Mouse (Mus musculus): Measurements from ENCODE around the gene Mrpl37. TPM values are rescaled to one million over a fixed set of nuclear protein-coding genes. Genes with fewer than 3 reads are reported as not detected.

Mrpl37 gene
- total and polyA plus RNA-seq, 2 experiments from 2014 or later = 59.2 to 79.7 TPM

DNA sequence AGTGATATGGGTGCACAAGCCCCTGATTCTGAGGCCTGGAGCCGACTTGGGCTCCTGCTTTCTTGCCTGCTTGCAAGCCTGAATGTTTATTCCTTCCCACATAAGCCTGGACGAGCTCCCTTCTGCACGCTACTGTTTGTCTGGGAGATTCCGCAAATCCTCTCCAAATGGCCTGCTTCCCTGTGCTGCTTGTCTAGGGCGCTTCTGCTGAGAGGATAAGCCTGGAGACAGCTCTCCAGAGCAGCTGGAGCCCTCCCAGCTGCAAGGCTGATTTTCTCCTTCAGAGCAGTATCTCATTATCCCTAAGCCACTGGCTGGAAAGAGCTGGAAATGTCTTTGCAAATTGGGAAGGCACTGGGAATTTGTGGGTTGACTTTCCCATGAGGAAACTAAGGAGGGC is 8.8 kb upstream of the Mrpl37 start:
- Histone ChIP-seq H3K36me3 (ENCODE audit: insufficient read depth, low read length) (no peaks in the 10 kb centered on the region), H3K4me2 (ENCODE audit: low read depth, low read length) (no peak overlapping the region), H3K4me3 (ENCODE audit: low read length) (no peak overlapping the region), H3K9me3 (ENCODE audit: low read length) (no peaks in the 10 kb centered on the region), H3K9ac (replicated peaks; ENCODE audit: low read length) (no peak overlapping the region), H3K27me3 (ENCODE audit: insufficient read depth, low read length) (no peaks in the 10 kb centered on the region), H3K27ac (no peak overlapping the region), H3K4me1 (ENCODE audit: insufficient read depth, low read length) (no peaks in the 10 kb centered on the region)
- DNase-seq (ENCODE audit: low spot score) (peak; percentile 30), ATAC-seq (no peak)
- no peak for TF ChIP-seq CTCF (IDR thresholded peaks at IDR 0.05; ENCODE audit: low read depth)
- 67% methylated on average over 5 of the region's 5 CpGs for WGBS

DNA sequence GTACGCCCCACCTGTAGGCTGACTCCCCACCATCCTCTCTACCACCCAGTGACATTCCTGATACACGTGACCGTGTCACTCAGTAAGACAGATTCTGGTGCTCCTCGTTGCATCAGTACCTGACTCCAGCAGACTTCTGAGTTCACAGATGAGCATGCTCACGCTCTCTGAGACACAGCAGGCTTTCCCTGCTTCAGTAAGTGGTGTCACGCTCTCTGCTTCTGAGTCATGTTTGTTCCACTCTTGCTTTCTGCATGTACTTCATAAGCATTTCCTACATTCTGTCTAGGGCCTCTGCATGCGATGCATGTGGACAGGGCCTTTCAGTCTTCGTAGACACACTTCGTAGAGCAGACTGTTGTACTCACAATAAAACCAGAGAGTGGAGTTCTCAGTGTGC is 5.7 kb upstream of the Mrpl37 start:
- 77% methylated on average over 9 of the region's 9 CpGs for WGBS
- H3K4me1 ChIP-seq (ENCODE audit: insufficient read depth, low read length) = no peaks in the 10 kb centered on the region
- H3K4me2 ChIP-seq (ENCODE audit: low read depth, low read length) = no peak overlapping the region
- H3K27ac ChIP-seq = no peak overlapping the region
- TF ChIP-seq CTCF (IDR thresholded peaks at IDR 0.05; ENCODE audit: low read depth) = no peak
- H3K36me3 ChIP-seq (ENCODE audit: insufficient read depth, low read length) = no peaks in the 10 kb centered on the region
- DNase-seq (ENCODE audit: low spot score) (no peak), ATAC-seq (no peak)
- H3K9ac ChIP-seq (replicated peaks; ENCODE audit: low read length) = no peak overlapping the region
- H3K27me3 ChIP-seq (ENCODE audit: insufficient read depth, low read length) = no peaks in the 10 kb centered on the region
- H3K4me3 ChIP-seq (ENCODE audit: low read length) = no peak overlapping the region
- H3K9me3 ChIP-seq (ENCODE audit: low read length) = no peaks in the 10 kb centered on the region

DNA sequence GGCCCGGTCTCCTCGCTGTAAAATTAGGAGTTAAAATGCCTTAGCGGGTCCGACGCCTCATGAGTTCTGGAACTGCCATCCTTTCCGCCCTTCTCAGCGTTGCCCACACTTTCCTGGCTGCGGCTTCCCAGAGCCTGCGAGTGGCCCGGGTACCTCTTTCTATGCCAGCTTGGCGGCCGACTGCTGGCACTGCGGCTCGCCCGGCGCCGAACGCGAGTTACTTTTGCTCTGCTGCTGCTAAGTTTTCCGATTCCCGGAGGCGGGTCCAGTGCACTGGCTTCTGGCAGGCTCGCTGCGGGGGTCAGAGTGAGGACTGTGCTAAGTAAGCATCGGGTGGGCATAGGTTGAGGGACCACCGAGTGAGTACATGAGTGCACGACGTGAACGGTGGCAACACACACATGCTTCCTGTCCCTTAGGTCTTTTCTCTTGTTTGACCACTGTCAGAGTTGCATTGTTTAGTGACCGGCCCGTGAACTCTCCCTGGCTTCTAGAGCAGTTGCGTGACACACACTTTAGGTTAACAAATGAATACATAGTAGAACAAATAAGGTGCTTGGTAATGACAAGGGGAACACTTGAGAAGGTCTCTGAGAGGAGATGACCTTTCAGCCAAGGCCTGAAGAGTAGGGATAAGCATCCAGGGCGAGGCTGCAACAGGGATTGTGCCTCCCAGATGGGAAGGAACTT is 628 bp upstream of the Mrpl37 start:
- peak overlapping the region; percentile 82 for H3K9ac ChIP-seq (replicated peaks; ENCODE audit: low read length)
- ATAC-seq (peak; percentile 71), DNase-seq (ENCODE audit: low spot score) (peak; percentile 44)
- TF ChIP-seq CTCF (IDR thresholded peaks at IDR 0.05; ENCODE audit: low read depth) = no peak
- H3K27ac ChIP-seq = peak overlapping the region; percentile 21; the same call in 1 of the 2 replicates
- H3K4me3 ChIP-seq (ENCODE audit: low read length) = peak overlapping the region; percentile 86
- 2% methylated on average over 33 of the region's 33 CpGs for WGBS
- H3K36me3 ChIP-seq (ENCODE audit: insufficient read depth, low read length) = peaks cover 16% of the 10 kb centered on the region; the same call in 1 of the 2 replicates
- H3K4me1 ChIP-seq (ENCODE audit: insufficient read depth, low read length) = peaks cover 5% of the 10 kb centered on the region; the same call in 1 of the 2 replicates
- H3K27me3 ChIP-seq (ENCODE audit: insufficient read depth, low read length) = no peaks in the 10 kb centered on the region
- peak overlapping the region; percentile 97 for H3K4me2 ChIP-seq (ENCODE audit: low read depth, low read length)
- no peaks in the 10 kb centered on the region for H3K9me3 ChIP-seq (ENCODE audit: low read length)

DNA sequence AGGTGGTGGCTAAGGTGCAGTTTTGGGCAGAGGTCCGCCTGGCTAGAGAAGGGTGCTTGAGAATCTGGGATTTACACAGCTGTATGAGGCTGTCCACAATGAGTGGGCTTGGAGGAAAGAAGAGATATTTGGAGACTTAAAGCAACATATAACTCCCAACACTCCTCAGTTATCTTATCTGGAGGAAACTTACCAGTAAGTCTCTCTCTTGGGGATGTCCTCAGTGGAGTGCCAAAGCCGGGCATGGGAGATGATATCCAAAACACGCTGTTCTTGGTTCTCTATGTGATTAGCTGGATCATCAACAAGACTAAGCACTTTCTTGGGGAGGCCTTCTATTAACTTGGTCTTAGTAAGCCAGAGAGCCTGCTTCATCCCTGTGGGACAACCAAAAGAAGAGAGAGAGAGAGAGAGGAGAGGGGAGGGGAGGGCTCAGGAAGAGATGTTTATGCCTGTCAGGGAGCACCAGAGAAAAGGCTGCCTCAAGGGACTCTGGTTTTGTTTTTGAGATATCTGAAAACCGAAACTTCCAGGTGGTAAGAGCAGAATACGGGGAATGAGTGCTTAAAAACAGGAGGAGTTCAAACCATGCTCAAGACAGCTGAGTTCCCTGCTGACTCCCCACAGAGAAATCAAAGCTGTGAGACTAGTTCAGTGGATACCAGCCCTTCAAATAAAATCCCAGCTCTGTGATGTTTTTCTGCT is 2.1 kb downstream of the Mrpl37 start:
- peaks cover 29% of the 10 kb centered on the region for H3K36me3 ChIP-seq (ENCODE audit: insufficient read depth, low read length)
- H3K9me3 ChIP-seq (ENCODE audit: low read length) = no peaks in the 10 kb centered on the region
- peaks cover 5% of the 10 kb centered on the region; the same call in 1 of the 2 replicates for H3K4me1 ChIP-seq (ENCODE audit: insufficient read depth, low read length)
- H3K4me3 ChIP-seq (ENCODE audit: low read length) = no peak overlapping the region
- no peak overlapping the region for H3K9ac ChIP-seq (replicated peaks; ENCODE audit: low read length)
- no peak overlapping the region for H3K4me2 ChIP-seq (ENCODE audit: low read depth, low read length)
- no peak for ATAC-seq
- no peaks in the 10 kb centered on the region for H3K27me3 ChIP-seq (ENCODE audit: insufficient read depth, low read length)
- H3K27ac ChIP-seq = no peak overlapping the region
- TF ChIP-seq CTCF (IDR thresholded peaks at IDR 0.05; ENCODE audit: low read depth) = no peak
- WGBS = 93% methylated on average over 5 of the region's 5 CpGs
- DNase-seq (ENCODE audit: low spot score) = no peak

DNA sequence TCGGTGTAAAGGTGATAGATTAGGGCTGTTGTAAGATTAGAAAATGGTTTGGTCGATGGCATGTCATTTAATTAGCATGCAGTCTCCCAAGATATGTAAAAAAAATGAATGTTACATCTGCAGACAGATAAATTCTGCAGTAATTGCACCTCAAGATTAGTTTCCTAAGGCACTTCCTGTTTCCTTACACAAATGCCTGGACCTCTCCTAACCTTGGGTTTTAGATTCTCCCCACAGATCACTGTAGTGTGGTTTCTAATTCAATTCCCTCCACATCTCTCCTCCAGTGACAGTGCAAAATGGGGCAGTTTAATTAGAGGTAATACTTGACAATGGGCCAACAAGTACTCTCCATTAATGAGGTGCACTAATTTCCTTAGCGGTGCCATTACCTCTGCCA is 3.5 kb downstream of the Mrpl37 start:
- Histone ChIP-seq H3K9me3 (ENCODE audit: low read length) (no peaks in the 10 kb centered on the region), H3K4me3 (ENCODE audit: low read length) (no peak overlapping the region), H3K27me3 (ENCODE audit: insufficient read depth, low read length) (no peaks in the 10 kb centered on the region), H3K36me3 (ENCODE audit: insufficient read depth, low read length) (peaks cover 29% of the 10 kb centered on the region), H3K4me2 (ENCODE audit: low read depth, low read length) (no peak overlapping the region), H3K4me1 (ENCODE audit: insufficient read depth, low read length) (peaks cover 5% of the 10 kb centered on the region; the same call in 1 of the 2 replicates), H3K27ac (no peak overlapping the region), H3K9ac (replicated peaks; ENCODE audit: low read length) (no peak overlapping the region)
- no peak for TF ChIP-seq CTCF (IDR thresholded peaks at IDR 0.05; ENCODE audit: low read depth)
- DNase-seq (ENCODE audit: low spot score) = no peak
- WGBS = 88% methylated on average over 3 of the region's 3 CpGs
- ATAC-seq = no peak

DNA sequence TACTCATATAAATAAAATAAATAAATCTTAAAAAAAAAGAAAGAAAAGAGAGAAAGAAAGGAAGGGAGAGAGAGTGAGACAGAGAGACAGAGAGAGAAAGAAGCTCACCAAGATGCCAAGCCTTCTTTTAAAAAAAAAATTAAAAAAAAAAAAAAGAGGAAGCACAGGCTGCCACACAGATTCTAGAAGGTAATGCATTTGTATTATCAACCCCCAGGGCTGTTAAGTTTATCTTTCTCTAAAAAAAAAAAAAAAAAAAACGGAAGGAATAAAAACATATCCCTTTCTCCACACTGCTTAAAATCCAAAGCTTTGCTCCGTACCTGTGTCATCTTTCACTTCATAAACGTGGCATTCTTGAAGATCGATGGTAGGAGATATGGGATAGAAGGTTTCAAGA is 5.1 kb downstream of the Mrpl37 start:
- no peak overlapping the region for H3K9ac ChIP-seq (replicated peaks; ENCODE audit: low read length)
- no peak for DNase-seq (ENCODE audit: low spot score)
- no peak for TF ChIP-seq CTCF (IDR thresholded peaks at IDR 0.05; ENCODE audit: low read depth)
- H3K4me3 ChIP-seq (ENCODE audit: low read length) = no peak overlapping the region
- H3K36me3 ChIP-seq (ENCODE audit: insufficient read depth, low read length) = peaks cover 43% of the 10 kb centered on the region
- ATAC-seq = no peak
- H3K27ac ChIP-seq = no peak overlapping the region
- H3K9me3 ChIP-seq (ENCODE audit: low read length) = no peaks in the 10 kb centered on the region
- H3K4me1 ChIP-seq (ENCODE audit: insufficient read depth, low read length) = peaks cover 5% of the 10 kb centered on the region; the same call in 1 of the 2 replicates
- no peaks in the 10 kb centered on the region for H3K27me3 ChIP-seq (ENCODE audit: insufficient read depth, low read length)
- 93% methylated on average over 4 of the region's 4 CpGs for WGBS
- H3K4me2 ChIP-seq (ENCODE audit: low read depth, low read length) = no peak overlapping the region

DNA sequence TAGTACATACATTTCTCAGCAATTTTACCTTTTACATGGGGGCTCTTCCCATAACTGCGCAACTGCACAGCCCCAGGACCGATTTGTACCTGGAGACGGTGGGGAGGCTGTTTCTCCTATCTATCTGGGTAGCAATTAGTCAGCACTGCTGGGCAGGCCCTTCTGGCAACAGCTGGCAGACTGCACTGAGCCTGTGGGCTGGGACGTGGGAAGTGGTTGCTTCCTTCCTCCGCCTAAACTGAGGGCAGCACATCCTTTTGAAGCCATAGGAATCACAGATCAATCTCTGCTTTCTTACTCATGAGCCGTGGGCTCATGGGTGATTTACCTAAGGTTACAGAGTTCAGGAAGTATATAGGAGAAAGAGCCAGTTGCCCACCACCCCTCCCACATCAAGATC is 7.9 kb downstream of the Mrpl37 start:
- no peaks in the 10 kb centered on the region for H3K27me3 ChIP-seq (ENCODE audit: insufficient read depth, low read length)

More for the DNA sequence above, 7.9 kb downstream of the Mrpl37 start:
- DNase-seq (ENCODE audit: low spot score) (no peak), ATAC-seq (no peak)
- no peak for TF ChIP-seq CTCF (IDR thresholded peaks at IDR 0.05; ENCODE audit: low read depth)
- H3K4me3 ChIP-seq (ENCODE audit: low read length) = no peak overlapping the region
- WGBS = 86% methylated on average over 6 of the region's 6 CpGs
- no peak overlapping the region for H3K27ac ChIP-seq
- no peaks in the 10 kb centered on the region for H3K4me1 ChIP-seq (ENCODE audit: insufficient read depth, low read length)
- H3K36me3 ChIP-seq (ENCODE audit: insufficient read depth, low read length) = peaks cover 45% of the 10 kb centered on the region
- H3K9me3 ChIP-seq (ENCODE audit: low read length) = no peaks in the 10 kb centered on the region
- no peak overlapping the region for H3K9ac ChIP-seq (replicated peaks; ENCODE audit: low read length)
- no peak overlapping the region for H3K4me2 ChIP-seq (ENCODE audit: low read depth, low read length)

Data from hindbrain, postnatal 0 days (tissue).